Mouse (Mus musculus) cortical plate, adult 2 months (tissue): ENCODE data around the gene Homer1.

Experiments used
- CTCF ChIP-seq: fragments of 200-500 bp; IDR thresholded peaks from 2 replicates; pipeline ENCODE4 v1.5.1; 2011; ENCODE audit warnings: mild to moderate bottlenecking, control low read depth, low read length; ENCODE audit not compliant: insufficient read depth; ENCODE audit errors: extremely low read depth
- POLR2A ChIP-seq: fragments of 200-500 bp; IDR thresholded peaks from 2 replicates; pipeline ENCODE4 v1.6.1; 2011; ENCODE audit warnings: mild to moderate bottlenecking, low read length, control low read depth; ENCODE audit not compliant: insufficient read depth; ENCODE audit errors: extremely low read depth

DNA sequence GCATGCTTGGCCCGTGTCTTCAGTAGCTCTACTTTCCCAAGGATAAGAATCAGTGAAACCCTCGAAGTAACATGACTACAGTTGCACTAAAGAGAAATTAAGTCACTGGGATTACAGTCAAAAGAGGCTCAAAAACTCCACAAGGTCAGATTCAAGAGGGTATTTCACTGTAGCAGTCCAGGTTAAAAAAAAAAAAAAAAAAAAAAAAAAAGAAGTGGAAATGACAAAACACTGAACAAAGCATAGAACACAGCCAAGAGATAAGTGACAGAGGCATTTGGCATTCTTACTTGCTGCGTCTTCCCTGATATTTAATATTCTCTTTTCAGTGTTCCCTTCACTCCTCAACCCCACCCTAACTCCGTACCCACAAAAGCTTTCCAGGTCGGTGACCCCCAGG is 115.6 kb downstream of the Homer1 start:
- TF ChIP-seq CTCF (no peak), POLR2A (no peak)
